Mouse (Mus musculus) limb, embryonic 11.5 days (tissue): ENCODE data around the gene Zfp385b. TPM values are rescaled to one million over a fixed set of nuclear protein-coding genes. Genes with fewer than 3 reads are reported as not detected.
"Not testable (repeated sequence)": the region's sequence is repeated elsewhere in the genome, so short reads cannot be mapped to it uniquely, and the experiment has no call there.

Experiments used
- ATAC-seq: fragments of 200-750 bp; cut with Nextera tagmentation; 2 replicates; pipeline ENCODE4 v1.8.0; 2017; ENCODE audit warnings: low read depth; ENCODE audit not compliant: insufficient number of reproducible peaks, low FRiP score, low TSS enrichment
- DNase-seq: peaks from one replicate; pipeline ENCODE4 v3.0.0-alpha.2; 2015; ENCODE audit warnings: low spot score
- H3K27ac ChIP-seq: fragments of 300-500 bp; sonication (generic); replicated peaks from 2 replicates; pipeline ENCODE4 v1.5.1; 2014; ENCODE audit warnings: low read depth, mild to moderate bottlenecking, low read length
- H3K27me3 ChIP-seq: fragments of 300-500 bp; sonication (generic); 2 replicates; pipeline ENCODE4 v1.6.1; 2014; ENCODE audit warnings: mild to moderate bottlenecking, low read length, mixed read lengths; ENCODE audit not compliant: control insufficient read depth, insufficient read depth
- H3K36me3 ChIP-seq: fragments of 300-500 bp; sonication (generic); 2 replicates; pipeline ENCODE4 v1.6.1; 2014; ENCODE audit warnings: mild to moderate bottlenecking, low read length, moderate library complexity, mixed read lengths; ENCODE audit not compliant: control insufficient read depth, insufficient read depth
- H3K4me1 ChIP-seq: fragments of 300-500 bp; sonication (generic); 2 replicates; pipeline ENCODE4 v1.6.1; 2014; ENCODE audit warnings: low read length, mixed read lengths; ENCODE audit not compliant: control insufficient read depth, insufficient read depth
- H3K4me2 ChIP-seq: fragments of 300-500 bp; sonication (generic); 2 replicates; pipeline ENCODE4 v1.6.1; 2014; ENCODE audit warnings: low read depth, mild to moderate bottlenecking, moderate library complexity; ENCODE audit not compliant: severe bottlenecking
- H3K4me3 ChIP-seq: fragments of 300-500 bp; sonication (generic); 2 replicates; pipeline ENCODE4 v1.5.1; 2014; ENCODE audit warnings: low read depth, low read length
- H3K9ac ChIP-seq: fragments of 300-500 bp; sonication (generic); 2 replicates; pipeline ENCODE4 v1.6.1; 2014; ENCODE audit warnings: mild to moderate bottlenecking, low read length
- H3K9me3 ChIP-seq: fragments of 300-500 bp; sonication (generic); 2 replicates; pipeline ENCODE4 v1.6.1; 2016; ENCODE audit warnings: low read length; ENCODE audit not compliant: control insufficient read depth
- WGBS: fragments of 180-500 bp; shearing (Covaris S2); extraction: QIAGEN DNeasy Blood & Tissue Kit; methylation state at CpG from one replicate; pipeline ENCODE4 v1.1.7; 2014; 5-methylcytosine and 5-hydroxymethylcytosine counted together
- polyA plus RNA-seq: library from polyadenylated mRNA; unstranded; fragments of >200 nt; fragmentation: Nextera tagmentation; extraction: Ambion mirVana; gene quantifications from 2 replicates; pipeline ENCODE4 v1.2.1, GENCODE M21; 2014

Zfp385b gene
- polyA plus RNA-seq, 1 experiment from 2014 or later = 0.64 TPM

GRCm38 (mm10) chr2:77461413-77461812 lies 358.0 kb downstream of the Zfp385b start:
- H3K4me2 ChIP-seq = no peak overlapping the region
- H3K36me3 ChIP-seq = no peaks in the 10 kb centered on the region
- ATAC-seq (no peak), DNase-seq (no peak)
- 91% methylated on average over 10 of the region's 10 CpGs for WGBS
- H3K9me3 ChIP-seq = no peaks in the 10 kb centered on the region
- H3K9ac ChIP-seq = no peak overlapping the region
- H3K4me1 ChIP-seq = no peaks in the 10 kb centered on the region
- H3K4me3 ChIP-seq = no peak overlapping the region
- no peak overlapping the region for H3K27ac ChIP-seq
- no peaks in the 10 kb centered on the region for H3K27me3 ChIP-seq

- no peak overlapping the region for H3K4me2 ChIP-seq
- ATAC-seq (no peak), DNase-seq (no peak)
- no peaks in the 10 kb centered on the region for H3K4me1 ChIP-seq
- H3K9me3 ChIP-seq = no peaks in the 10 kb centered on the region
- no peaks in the 10 kb centered on the region for H3K36me3 ChIP-seq
- H3K9ac ChIP-seq = no peak overlapping the region
- no peaks in the 10 kb centered on the region for H3K27me3 ChIP-seq
- H3K4me3 ChIP-seq = no peak overlapping the region
- WGBS = 88% methylated on average over 6 of the region's 6 CpGs
- no peak overlapping the region for H3K27ac ChIP-seq
Measured at GRCm38 (mm10) chr2:77460011-77460410, 359.4 kb downstream of the Zfp385b start.

- Histone ChIP-seq H3K9me3 (no peaks in the 10 kb centered on the region), H3K27ac (no peak overlapping the region), H3K36me3 (no peaks in the 10 kb centered on the region), H3K9ac (no peak overlapping the region), H3K4me3 (no peak overlapping the region), H3K27me3 (no peaks in the 10 kb centered on the region), H3K4me1 (no peaks in the 10 kb centered on the region; the same call in 1 of the 2 replicates), H3K4me2 (no peak overlapping the region)
- ATAC-seq (no peak), DNase-seq (no peak)
- WGBS = 88% methylated on average over 6 of the region's 6 CpGs
Measured at GRCm38 (mm10) chr2:77458431-77458830, 361.0 kb downstream of the Zfp385b start.

GRCm38 (mm10) chr2:77457120-77457519 lies 362.3 kb downstream of the Zfp385b start:
- ATAC-seq (no peak), DNase-seq (no peak)
- 65% methylated on average over 1 of the region's 1 CpGs for WGBS
- no peaks in the 10 kb centered on the region; the same call in 1 of the 2 replicates for H3K4me1 ChIP-seq
- H3K27me3 ChIP-seq = no peaks in the 10 kb centered on the region
- H3K9ac ChIP-seq = no peak overlapping the region
- H3K27ac ChIP-seq = no peak overlapping the region
- no peaks in the 10 kb centered on the region for H3K36me3 ChIP-seq
- no peak overlapping the region for H3K4me2 ChIP-seq
- H3K4me3 ChIP-seq = no peak overlapping the region
- H3K9me3 ChIP-seq = no peaks in the 10 kb centered on the region

- ATAC-seq = no peak
- H3K9me3 ChIP-seq = no peaks in the 10 kb centered on the region
- no peak overlapping the region for H3K4me3 ChIP-seq
- H3K27ac ChIP-seq = no peak overlapping the region
- no peak overlapping the region for H3K9ac ChIP-seq
- H3K4me1 ChIP-seq = no peaks in the 10 kb centered on the region; the same call in 1 of the 2 replicates
- WGBS = 50% methylated on average over 4 of the region's 4 CpGs
- H3K4me2 ChIP-seq = no peak overlapping the region
- DNase-seq = peak; percentile 67
- no peaks in the 10 kb centered on the region for H3K27me3 ChIP-seq
- no peaks in the 10 kb centered on the region for H3K36me3 ChIP-seq
Measured at GRCm38 (mm10) chr2:77456602-77457001, 362.8 kb downstream of the Zfp385b start.

- no peaks in the 10 kb centered on the region; the same call in 1 of the 2 replicates for H3K4me1 ChIP-seq
- H3K36me3 ChIP-seq = no peaks in the 10 kb centered on the region
- no peaks in the 10 kb centered on the region for H3K27me3 ChIP-seq
- H3K9ac ChIP-seq = no peak overlapping the region
- H3K4me2 ChIP-seq = no peak overlapping the region
- no peaks in the 10 kb centered on the region for H3K9me3 ChIP-seq
- ATAC-seq (no peak), DNase-seq (no peak)
- H3K4me3 ChIP-seq = no peak overlapping the region
- H3K27ac ChIP-seq = no peak overlapping the region
- 63% methylated on average over 7 of the region's 7 CpGs for WGBS
Measured at GRCm38 (mm10) chr2:77454341-77454937, 365.0 kb downstream of the Zfp385b start.

GRCm38 (mm10) chr2:77453786-77454185 lies 365.7 kb downstream of the Zfp385b start:
- Histone ChIP-seq H3K27ac (no peak overlapping the region), H3K27me3 (no peaks in the 10 kb centered on the region), H3K4me1 (no peaks in the 10 kb centered on the region; the same call in 1 of the 2 replicates), H3K4me3 (no peak overlapping the region), H3K9me3 (no peaks in the 10 kb centered on the region), H3K4me2 (no peak overlapping the region), H3K36me3 (no peaks in the 10 kb centered on the region), H3K9ac (no peak overlapping the region)
- ATAC-seq (no peak), DNase-seq (no peak)
- 50% methylated on average over 3 of the region's 3 CpGs for WGBS

GRCm38 (mm10) chr2:77450017-77450416 lies 369.4 kb downstream of the Zfp385b start:
- 79% methylated on average over 5 of the region's 5 CpGs for WGBS

GRCm38 (mm10) chr2:77448951-77449480 lies 370.4 kb downstream of the Zfp385b start:
- 50% methylated on average over 8 of the region's 8 CpGs for WGBS
- ATAC-seq (no peak), DNase-seq (no peak)
- H3K9ac ChIP-seq = no peak overlapping the region
- no peak overlapping the region for H3K4me3 ChIP-seq
- no peaks in the 10 kb centered on the region for H3K36me3 ChIP-seq
- H3K4me2 ChIP-seq = no peak overlapping the region
- H3K4me1 ChIP-seq = no peaks in the 10 kb centered on the region; the same call in 1 of the 2 replicates
- no peaks in the 10 kb centered on the region for H3K27me3 ChIP-seq
- H3K27ac ChIP-seq = no peak overlapping the region
- no peaks in the 10 kb centered on the region for H3K9me3 ChIP-seq

More at GRCm38 (mm10) chr2:77450017-77450416, 369.4 kb downstream of the Zfp385b start:
- H3K4me1 ChIP-seq, H3K9me3 ChIP-seq, ATAC-seq, H3K9ac ChIP-seq, H3K4me3 ChIP-seq, H3K27ac ChIP-seq, H3K4me2 ChIP-seq, DNase-seq, H3K36me3 ChIP-seq, H3K27me3 ChIP-seq: not testable (repeated sequence)
